Mouse (Mus musculus) stomach, postnatal 0 days (tissue): ENCODE data around the gene Trim44.

Experiments
- CTCF ChIP-seq: IDR thresholded peaks from 2 replicates; pipeline ENCODE4 v1.5.1; 2016; ENCODE audit warnings: antibody characterized with exemption, low read depth, mild to moderate bottlenecking, moderate library complexity
- EP300 ChIP-seq: optimal IDR thresholded peaks from 2 replicates; pipeline ENCODE3; 2016; ENCODE audit warnings: antibody characterized with exemption

DNA sequence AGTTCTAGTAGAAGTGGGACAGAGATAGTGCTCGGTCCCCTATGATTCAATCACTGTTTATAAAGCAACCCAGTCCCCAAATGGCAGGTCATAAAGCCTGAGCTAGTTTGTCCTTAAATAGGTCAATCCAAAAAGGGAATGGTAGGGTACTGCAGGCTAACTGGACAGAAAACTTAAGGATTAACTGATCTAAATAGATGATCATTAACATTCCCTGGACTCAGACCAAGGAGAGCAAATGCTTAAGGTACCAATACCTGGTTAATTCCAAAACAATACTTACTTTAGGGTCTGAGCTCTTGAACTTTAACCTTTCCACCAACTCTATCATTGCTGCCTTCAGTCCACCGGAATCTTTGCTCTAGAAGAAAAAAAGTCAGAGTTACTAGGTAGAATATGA, 27.0 kb downstream of the Trim44 start:
- TF ChIP-seq CTCF, result no peak
- TF ChIP-seq EP300, result no peak
